Mouse (Mus musculus): ENCODE results near the gene Ctla4. TPM values are rescaled to one million over a fixed set of nuclear protein-coding genes. Genes with fewer than 3 reads are reported as not detected.

The Ctla4 gene
- total RNA-seq, 1 experiment, result not detected

DNA sequence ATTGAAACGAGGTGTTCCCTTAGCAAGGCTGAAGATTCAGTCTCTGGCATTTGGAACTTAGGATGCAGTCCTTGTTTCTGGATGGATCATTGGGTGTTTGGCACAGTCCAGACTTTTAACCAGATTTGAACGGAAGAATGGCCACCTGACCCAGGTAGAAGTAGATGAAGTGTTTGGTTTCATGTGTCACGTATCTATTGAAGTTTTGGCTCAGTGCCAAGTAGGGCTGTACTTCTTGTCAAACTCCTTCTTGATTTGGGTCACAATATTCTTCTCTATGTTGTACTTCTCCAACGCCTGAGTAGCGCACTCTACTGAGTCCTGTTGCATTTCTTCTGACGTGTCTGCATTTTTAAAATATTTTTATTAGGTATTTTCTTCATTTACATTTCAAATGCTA lies 61.3 kb downstream of the Ctla4 start:
- in situ Hi-C loops (cut with MboI; ENCODE audit: low sequenced_read_pairs in 2 of 2, unreplicated experiment in 2 of 2), result no loop called here
- H3K27ac ChIP-seq (ENCODE audit: insufficient read depth, low read depth, low read length, poor library complexity, severe bottlenecking), result no peak overlapping the region
- no peak overlapping the region for H3K4me3 ChIP-seq (ENCODE audit: insufficient read depth in 1 of 2, low read depth in 1 of 2, low read length in 2 of 2, poor library complexity in 1 of 2, severe bottlenecking in 1 of 2)
- no peak for DNase-seq (ENCODE audit: low read depth, low spot score)
- TF ChIP-seq CHD2 (IDR thresholded peaks at IDR 0.05; ENCODE audit: low read depth, low read length) (no peak), HCFC1 (IDR thresholded peaks at IDR 0.05; ENCODE audit: borderline replicate concordance, insufficient read depth, low read length) (no peak), ZNF384 (IDR thresholded peaks at IDR 0.05; ENCODE audit: low read depth, low read length) (no peak), ZC3H11A (IDR thresholded peaks at IDR 0.05; ENCODE audit: borderline replicate concordance, low read depth, low read length) (no peak), MAFK (IDR thresholded peaks at IDR 0.05; ENCODE audit: insufficient read depth, low read depth, low read length) (no peak)
- no peaks in the 10 kb centered on the region for H3K36me3 ChIP-seq (ENCODE audit: control insufficient read depth, insufficient read depth, low read length, poor library complexity, severe bottlenecking)
- no peaks in the 10 kb centered on the region for H3K4me1 ChIP-seq (ENCODE audit: control insufficient read depth in 2 of 2, insufficient read depth in 2 of 2, low read length in 2 of 2, poor library complexity in 1 of 2)
- H3K9ac ChIP-seq (ENCODE audit: insufficient read depth, low read depth, low read length, poor library complexity, severe bottlenecking), result no peak overlapping the region
- no peaks in the 10 kb centered on the region for H3K9me3 ChIP-seq (ENCODE audit: control insufficient read depth, insufficient read depth, low read depth, low read length)

DNA sequence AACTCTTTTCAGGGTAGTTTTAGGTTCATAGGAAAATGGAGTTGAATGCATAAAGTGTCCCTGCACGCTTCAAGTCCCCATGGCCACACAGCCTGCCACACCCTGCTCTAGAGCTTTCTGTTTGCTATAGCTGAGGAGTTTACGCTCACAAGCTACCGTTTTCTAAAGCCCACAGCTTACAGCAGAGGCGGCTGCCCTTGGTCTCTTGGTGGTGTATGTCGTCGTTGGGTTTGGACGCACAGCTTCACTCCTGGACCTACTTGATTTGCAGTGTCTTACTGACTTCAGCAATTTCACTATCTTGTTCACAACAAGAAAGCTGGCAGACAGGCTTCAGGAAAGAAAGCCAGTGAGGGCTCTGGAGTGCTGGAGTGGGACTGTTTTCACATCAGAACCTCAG lies 66.2 kb downstream of the Ctla4 start:
- in situ Hi-C loops (cut with MboI; ENCODE audit: low sequenced_read_pairs in 2 of 2, unreplicated experiment in 2 of 2), result no loop called here
- TF ChIP-seq CHD2 (IDR thresholded peaks at IDR 0.05; ENCODE audit: low read depth, low read length), result no peak
- no peak for TF ChIP-seq HCFC1 (IDR thresholded peaks at IDR 0.05; ENCODE audit: borderline replicate concordance, insufficient read depth, low read length)
- no peak for TF ChIP-seq ZNF384 (IDR thresholded peaks at IDR 0.05; ENCODE audit: low read depth, low read length)
- no peak for TF ChIP-seq ZC3H11A (IDR thresholded peaks at IDR 0.05; ENCODE audit: borderline replicate concordance, low read depth, low read length)
- no peak for TF ChIP-seq MAFK (IDR thresholded peaks at IDR 0.05; ENCODE audit: insufficient read depth, low read depth, low read length)

DNA sequence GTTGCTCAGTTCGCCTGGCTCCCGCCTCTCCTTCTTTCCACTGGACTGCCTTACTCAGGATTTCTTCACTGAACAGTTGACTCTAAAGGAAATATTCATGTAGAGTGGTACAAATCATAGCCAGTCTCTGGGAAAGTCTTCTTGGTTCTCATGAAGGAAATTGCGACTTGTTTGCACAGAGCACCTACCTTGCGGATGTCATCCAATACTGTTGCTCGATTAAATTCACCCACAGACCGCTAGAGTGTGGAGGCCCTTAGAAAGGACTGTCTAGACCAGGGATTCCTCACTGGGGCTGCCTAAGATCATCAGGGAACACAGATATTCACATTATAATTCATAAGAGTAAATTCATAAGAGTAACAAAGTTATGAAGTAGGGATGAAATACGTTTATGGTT lies 66.9 kb downstream of the Ctla4 start:
- in situ Hi-C loops (cut with MboI; ENCODE audit: low sequenced_read_pairs in 2 of 2, unreplicated experiment in 2 of 2), result no loop called here
- no peaks in the 10 kb centered on the region for H3K9me3 ChIP-seq (ENCODE audit: control insufficient read depth, insufficient read depth, low read depth, low read length)

More for the DNA sequence above, 66.2 kb downstream of the Ctla4 start:
- no peaks in the 10 kb centered on the region for H3K4me1 ChIP-seq (ENCODE audit: control insufficient read depth in 2 of 2, insufficient read depth in 2 of 2, low read length in 2 of 2, poor library complexity in 1 of 2)
- H3K9ac ChIP-seq (ENCODE audit: insufficient read depth, low read depth, low read length, poor library complexity, severe bottlenecking), result no peak overlapping the region
- no peak overlapping the region for H3K27ac ChIP-seq (ENCODE audit: insufficient read depth, low read depth, low read length, poor library complexity, severe bottlenecking)
- no peak for DNase-seq (ENCODE audit: low read depth, low spot score)
- no peak overlapping the region for H3K4me3 ChIP-seq (ENCODE audit: insufficient read depth in 1 of 2, low read depth in 1 of 2, low read length in 2 of 2, poor library complexity in 1 of 2, severe bottlenecking in 1 of 2)
- no peaks in the 10 kb centered on the region for H3K9me3 ChIP-seq (ENCODE audit: control insufficient read depth, insufficient read depth, low read depth, low read length)
- no peaks in the 10 kb centered on the region for H3K36me3 ChIP-seq (ENCODE audit: control insufficient read depth, insufficient read depth, low read length, poor library complexity, severe bottlenecking)

DNA sequence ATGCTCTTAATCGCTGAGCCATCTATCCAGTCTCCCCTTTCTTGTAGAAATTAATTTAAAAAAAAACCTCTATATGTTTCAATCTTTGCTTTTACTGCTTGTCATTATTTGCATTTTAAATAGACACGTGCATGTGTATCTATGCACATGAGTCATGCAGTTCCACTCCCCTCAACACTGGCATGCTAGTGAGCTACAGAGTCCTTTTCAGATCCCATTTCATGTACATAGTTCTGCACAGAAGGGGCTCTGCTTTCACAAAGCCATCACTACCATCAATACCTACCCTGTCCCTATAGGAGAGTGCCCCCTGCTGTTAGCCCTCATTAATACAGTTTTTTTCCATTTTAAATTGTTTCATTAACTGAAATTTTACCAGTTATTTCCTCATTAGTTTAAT lies 68.0 kb downstream of the Ctla4 start:
- Histone ChIP-seq H3K36me3 (ENCODE audit: control insufficient read depth, insufficient read depth, low read length, poor library complexity, severe bottlenecking) (no peaks in the 10 kb centered on the region), H3K27ac (ENCODE audit: insufficient read depth, low read depth, low read length, poor library complexity, severe bottlenecking) (no peak overlapping the region), H3K9me3 (ENCODE audit: control insufficient read depth, insufficient read depth, low read depth, low read length) (no peaks in the 10 kb centered on the region), H3K4me1 (ENCODE audit: control insufficient read depth in 2 of 2, insufficient read depth in 2 of 2, low read length in 2 of 2, poor library complexity in 1 of 2) (no peaks in the 10 kb centered on the region), H3K4me3 (ENCODE audit: insufficient read depth in 1 of 2, low read depth in 1 of 2, low read length in 2 of 2, poor library complexity in 1 of 2, severe bottlenecking in 1 of 2) (no peak overlapping the region), H3K9ac (ENCODE audit: insufficient read depth, low read depth, low read length, poor library complexity, severe bottlenecking) (no peak overlapping the region)
- TF ChIP-seq ZC3H11A (IDR thresholded peaks at IDR 0.05; ENCODE audit: borderline replicate concordance, low read depth, low read length), result no peak
- TF ChIP-seq MAFK (IDR thresholded peaks at IDR 0.05; ENCODE audit: insufficient read depth, low read depth, low read length), result no peak
- no peak for TF ChIP-seq HCFC1 (IDR thresholded peaks at IDR 0.05; ENCODE audit: borderline replicate concordance, insufficient read depth, low read length)
- no peak for TF ChIP-seq ZNF384 (IDR thresholded peaks at IDR 0.05; ENCODE audit: low read depth, low read length)
- TF ChIP-seq CHD2 (IDR thresholded peaks at IDR 0.05; ENCODE audit: low read depth, low read length), result no peak
- in situ Hi-C loops (cut with MboI; ENCODE audit: low sequenced_read_pairs in 2 of 2, unreplicated experiment in 2 of 2), result no loop called here
- no peak for DNase-seq (ENCODE audit: low read depth, low spot score)

More for the DNA sequence above, 66.9 kb downstream of the Ctla4 start:
- Histone ChIP-seq H3K27ac (ENCODE audit: insufficient read depth, low read depth, low read length, poor library complexity, severe bottlenecking) (no peak overlapping the region), H3K4me1 (ENCODE audit: control insufficient read depth in 2 of 2, insufficient read depth in 2 of 2, low read length in 2 of 2, poor library complexity in 1 of 2) (no peaks in the 10 kb centered on the region), H3K36me3 (ENCODE audit: control insufficient read depth, insufficient read depth, low read length, poor library complexity, severe bottlenecking) (no peaks in the 10 kb centered on the region), H3K4me3 (ENCODE audit: insufficient read depth in 1 of 2, low read depth in 1 of 2, low read length in 2 of 2, poor library complexity in 1 of 2, severe bottlenecking in 1 of 2) (no peak overlapping the region), H3K9ac (ENCODE audit: insufficient read depth, low read depth, low read length, poor library complexity, severe bottlenecking) (no peak overlapping the region)
- TF ChIP-seq HCFC1 (IDR thresholded peaks at IDR 0.05; ENCODE audit: borderline replicate concordance, insufficient read depth, low read length) (no peak), MAFK (IDR thresholded peaks at IDR 0.05; ENCODE audit: insufficient read depth, low read depth, low read length) (no peak), CHD2 (IDR thresholded peaks at IDR 0.05; ENCODE audit: low read depth, low read length) (no peak), ZNF384 (IDR thresholded peaks at IDR 0.05; ENCODE audit: low read depth, low read length) (no peak), ZC3H11A (IDR thresholded peaks at IDR 0.05; ENCODE audit: borderline replicate concordance, low read depth, low read length) (no peak)
- no peak for DNase-seq (ENCODE audit: low read depth, low spot score)

DNA sequence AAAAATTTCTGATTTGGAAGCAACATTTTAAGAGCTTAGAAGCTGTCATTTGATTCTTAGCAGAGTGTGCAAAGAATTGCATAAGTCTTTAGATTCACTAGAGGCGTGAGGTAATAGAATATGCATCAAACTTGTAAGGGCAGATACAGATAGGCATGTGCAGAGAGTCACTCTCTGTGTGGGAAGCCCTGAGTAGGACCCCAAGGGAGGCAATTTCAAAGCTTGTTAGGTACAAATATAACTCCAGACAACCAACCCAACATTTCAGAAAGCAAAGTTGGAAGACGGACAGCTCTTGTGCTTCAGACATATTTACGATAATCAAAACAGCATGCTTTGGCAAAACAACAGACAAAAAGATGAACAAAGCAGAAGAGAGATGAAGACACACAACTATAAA lies 68.4 kb downstream of the Ctla4 start:
- Histone ChIP-seq H3K9me3 (ENCODE audit: control insufficient read depth, insufficient read depth, low read depth, low read length) (no peaks in the 10 kb centered on the region), H3K36me3 (ENCODE audit: control insufficient read depth, insufficient read depth, low read length, poor library complexity, severe bottlenecking) (no peaks in the 10 kb centered on the region), H3K27ac (ENCODE audit: insufficient read depth, low read depth, low read length, poor library complexity, severe bottlenecking) (no peak overlapping the region), H3K4me3 (ENCODE audit: insufficient read depth in 1 of 2, low read depth in 1 of 2, low read length in 2 of 2, poor library complexity in 1 of 2, severe bottlenecking in 1 of 2) (no peak overlapping the region), H3K9ac (ENCODE audit: insufficient read depth, low read depth, low read length, poor library complexity, severe bottlenecking) (no peak overlapping the region), H3K4me1 (ENCODE audit: control insufficient read depth in 2 of 2, insufficient read depth in 2 of 2, low read length in 2 of 2, poor library complexity in 1 of 2) (no peaks in the 10 kb centered on the region)
- no peak for DNase-seq (ENCODE audit: low read depth, low spot score)
- in situ Hi-C loops (cut with MboI; ENCODE audit: low sequenced_read_pairs in 2 of 2, unreplicated experiment in 2 of 2), result no loop called here
- TF ChIP-seq CHD2 (IDR thresholded peaks at IDR 0.05; ENCODE audit: low read depth, low read length) (no peak), ZC3H11A (IDR thresholded peaks at IDR 0.05; ENCODE audit: borderline replicate concordance, low read depth, low read length) (no peak), ZNF384 (IDR thresholded peaks at IDR 0.05; ENCODE audit: low read depth, low read length) (no peak), MAFK (IDR thresholded peaks at IDR 0.05; ENCODE audit: insufficient read depth, low read depth, low read length) (no peak), HCFC1 (IDR thresholded peaks at IDR 0.05; ENCODE audit: borderline replicate concordance, insufficient read depth, low read length) (no peak)

All from ES-E14 (cell line).